Mouse (Mus musculus) frontal cortex, postnatal 36 days (tissue): ENCODE measurements around the gene Bnipl.

Experiments
- DNase-seq, 2 experiments: peaks; one replicate each; pipeline ENCODE4 v3.0.0; 2022; ENCODE audit warnings: low spot score in 2 of 2

Bnipl gene

GRCm38 (mm10) chr3:95250783-95251424 is at the start of gene Bnipl:
Gene Bnipl (minus strand): TSS chr3:95251193.
- DNase-seq: no peak

DNA sequence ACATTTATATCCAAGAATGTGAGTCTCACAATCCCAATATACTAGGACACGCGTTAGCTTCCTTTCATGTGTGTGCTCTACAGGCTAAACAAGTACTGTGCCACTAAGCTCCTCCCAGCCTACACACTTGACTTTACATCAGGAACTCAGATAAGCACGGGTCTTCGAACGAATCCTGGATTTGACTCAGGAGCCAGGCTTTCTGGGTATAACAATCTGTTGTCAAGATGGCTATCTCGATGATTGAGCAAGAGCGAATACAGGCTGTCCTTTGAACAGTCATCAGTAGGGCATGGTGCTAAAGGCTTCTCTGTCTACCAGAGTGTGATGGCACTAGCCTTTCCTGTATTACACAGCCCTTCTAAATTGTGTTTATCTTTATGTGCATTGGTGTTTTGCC is 47.0 kb upstream of the Bnipl start:
- no peak for DNase-seq

DNA sequence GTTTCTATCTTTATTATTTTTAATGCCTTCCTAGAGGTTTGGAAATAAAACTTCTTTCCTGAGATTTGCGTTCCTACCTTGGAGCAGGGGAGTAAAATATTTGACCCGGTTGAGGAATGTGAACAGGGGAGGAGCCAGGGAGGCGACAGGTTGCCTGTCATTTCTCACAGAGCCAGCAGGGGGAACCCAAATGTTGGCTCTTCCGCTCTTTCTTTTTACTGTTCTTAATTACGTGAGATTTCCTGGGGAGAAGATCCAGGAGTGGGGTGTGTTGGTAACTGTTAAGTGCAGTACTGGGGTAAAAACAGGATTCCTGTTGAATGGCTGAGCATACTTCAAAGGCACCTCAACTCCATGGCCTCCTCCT is 45.1 kb upstream of the Bnipl start:
- no peak for DNase-seq

GRCm38 (mm10) chr3:95295321-95296102 is 44.5 kb upstream of the Bnipl start:
- no peak for DNase-seq

DNA sequence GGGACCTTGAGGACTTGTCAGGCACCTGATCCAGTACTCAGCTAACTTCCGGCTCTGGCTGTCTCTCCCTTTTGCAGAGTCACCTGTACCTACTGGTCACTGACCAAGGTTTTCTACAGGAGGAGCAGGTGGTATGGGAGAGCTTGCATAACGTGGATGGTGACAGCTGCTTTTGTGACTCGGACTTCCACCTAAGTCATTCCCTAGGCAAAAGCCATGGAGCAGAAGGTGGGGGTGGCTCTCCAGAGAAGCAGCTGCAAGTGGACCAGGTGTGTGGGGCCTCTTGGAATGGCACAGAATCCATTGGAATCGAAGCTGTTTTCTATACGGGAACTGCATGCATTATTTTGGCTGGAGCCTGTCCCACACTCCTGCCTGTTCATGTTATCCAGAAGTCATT is 43.7 kb upstream of the Bnipl start:
- no peak for DNase-seq

DNA sequence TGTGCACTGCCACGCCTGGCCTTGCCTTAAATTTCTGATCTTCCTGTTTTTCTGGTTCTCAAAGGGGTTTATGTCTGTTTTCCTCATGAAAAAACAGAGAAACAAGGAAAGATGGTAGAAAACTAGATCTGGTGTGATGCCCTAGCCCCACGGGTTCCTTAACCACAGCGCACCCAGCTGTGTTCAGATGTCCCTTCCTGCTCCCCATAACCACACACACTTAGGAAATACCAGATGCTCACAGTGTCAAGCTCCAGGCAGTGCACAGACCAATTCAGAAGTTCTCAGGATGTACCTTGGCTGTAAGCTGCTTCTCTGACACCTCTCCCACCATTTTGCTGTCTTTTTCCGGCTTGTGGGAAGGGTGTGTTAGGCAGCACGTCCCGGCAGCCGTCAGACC is 43.3 kb upstream of the Bnipl start:
- no peak for DNase-seq

DNA sequence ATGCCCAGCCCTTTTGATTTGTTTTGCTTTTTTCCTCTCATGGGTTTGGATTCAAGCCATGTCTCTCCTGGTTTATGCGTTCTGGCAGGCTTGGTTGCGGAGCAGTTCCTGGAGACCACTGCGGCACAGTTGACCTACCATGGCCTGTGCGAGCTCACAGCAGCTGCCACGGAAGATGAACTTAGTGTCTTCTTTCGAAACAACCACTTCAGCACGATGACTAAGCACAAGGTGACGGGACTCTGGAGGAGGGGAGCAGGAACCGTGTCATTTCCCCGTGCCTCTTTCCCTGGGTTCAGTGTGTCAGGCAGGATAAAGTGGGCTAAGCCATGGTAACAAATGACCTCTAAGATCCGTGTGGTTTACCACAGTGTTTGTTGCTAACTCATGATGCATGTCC is 42.5 kb upstream of the Bnipl start:
- DNase-seq: no peak

DNA sequence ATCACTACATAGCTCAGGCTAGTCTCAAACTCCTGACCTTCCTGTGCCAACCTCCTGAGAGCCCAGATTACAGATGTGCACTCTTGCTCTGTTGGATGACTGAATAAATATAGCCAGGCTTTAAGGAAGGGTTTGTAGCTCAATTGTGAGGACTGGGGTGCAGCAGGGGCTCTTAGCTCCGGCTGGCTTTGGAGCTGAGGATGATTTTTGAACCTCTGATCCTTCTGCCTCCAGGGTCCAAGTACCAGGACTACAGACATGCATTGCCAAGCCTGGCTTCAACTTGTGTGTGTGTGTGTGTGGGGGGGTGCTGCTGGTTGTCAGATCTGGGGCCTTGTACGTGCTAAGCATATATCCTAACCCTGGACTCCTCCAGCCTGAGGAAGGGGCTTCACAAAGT is 41.9 kb upstream of the Bnipl start:
- DNase-seq: no peak

GRCm38 (mm10) chr3:95291041-95291440 is 40.0 kb upstream of the Bnipl start:
- no peak for DNase-seq

GRCm38 (mm10) chr3:95290156-95290555 is 39.2 kb upstream of the Bnipl start:
- DNase-seq: no peak

GRCm38 (mm10) chr3:95289419-95289818 is 38.4 kb upstream of the Bnipl start:
- DNase-seq: no peak

DNA sequence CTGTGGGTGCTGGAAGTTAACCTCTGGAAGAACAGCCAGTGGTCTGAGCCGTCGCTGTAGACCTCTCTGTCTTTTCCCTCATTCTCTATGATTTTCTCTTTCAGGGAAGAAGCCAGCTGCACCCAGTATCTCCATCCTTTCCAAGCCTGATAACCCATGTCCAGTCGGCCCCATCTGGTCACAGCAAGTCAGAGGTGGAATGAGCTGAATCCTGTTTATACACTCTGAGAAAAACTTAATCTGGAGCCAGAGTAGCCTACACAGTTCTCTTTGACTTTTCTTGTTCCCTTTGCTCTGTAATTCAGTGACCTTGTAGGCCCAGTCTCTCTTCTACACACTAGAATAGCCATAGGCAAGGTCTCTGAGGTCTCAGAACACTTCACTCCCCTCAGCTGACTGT is 36.5 kb upstream of the Bnipl start:
- DNase-seq: no peak

GRCm38 (mm10) chr3:95286510-95286909 is 35.5 kb upstream of the Bnipl start:
- no peak for DNase-seq

GRCm38 (mm10) chr3:95286011-95286410 is 35.0 kb upstream of the Bnipl start:
- no peak for DNase-seq

GRCm38 (mm10) chr3:95285390-95285789 is 34.4 kb upstream of the Bnipl start:
- no peak for DNase-seq

DNA sequence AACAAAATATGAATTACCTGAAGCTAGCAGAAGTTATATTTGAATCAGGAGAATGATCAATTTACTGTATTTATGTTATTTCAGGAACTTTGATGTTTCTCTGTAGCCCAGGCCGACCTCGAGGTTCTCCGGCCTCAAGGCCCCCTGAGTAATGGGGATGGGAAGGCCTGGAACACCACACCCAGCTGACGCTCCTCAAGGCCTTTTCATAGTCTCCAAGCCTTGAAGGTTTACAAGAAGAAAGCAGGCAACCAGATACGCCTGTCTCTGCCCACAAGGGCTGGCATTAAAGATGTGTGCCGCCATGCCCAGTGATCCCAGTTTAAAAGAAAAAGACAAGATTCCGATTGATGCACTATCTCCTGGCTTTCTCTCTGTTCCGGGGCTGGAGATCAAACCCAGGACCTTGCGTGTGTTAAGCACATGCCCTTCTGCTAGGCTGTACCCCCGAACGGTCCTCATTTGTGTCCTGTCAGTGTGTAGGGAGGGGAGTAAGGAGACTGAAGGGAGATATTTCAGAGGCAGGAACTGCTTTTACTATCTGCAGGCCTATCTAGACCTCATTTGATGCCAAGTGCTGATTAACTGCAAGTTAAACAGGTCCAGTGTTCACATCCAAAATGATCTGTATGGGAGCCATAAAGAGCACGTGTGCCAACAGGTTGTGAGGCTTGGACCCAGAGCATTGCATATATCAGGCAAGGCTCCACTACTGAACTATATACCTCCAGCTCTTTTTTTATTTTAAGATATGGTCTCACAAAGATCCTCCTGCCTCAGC is 33.7 kb upstream of the Bnipl start:
- no peak for DNase-seq

- no peak for DNase-seq
These were observed 33.1 kb upstream of the Bnipl start for GRCm38 (mm10) chr3:95284062-95284461.

DNA sequence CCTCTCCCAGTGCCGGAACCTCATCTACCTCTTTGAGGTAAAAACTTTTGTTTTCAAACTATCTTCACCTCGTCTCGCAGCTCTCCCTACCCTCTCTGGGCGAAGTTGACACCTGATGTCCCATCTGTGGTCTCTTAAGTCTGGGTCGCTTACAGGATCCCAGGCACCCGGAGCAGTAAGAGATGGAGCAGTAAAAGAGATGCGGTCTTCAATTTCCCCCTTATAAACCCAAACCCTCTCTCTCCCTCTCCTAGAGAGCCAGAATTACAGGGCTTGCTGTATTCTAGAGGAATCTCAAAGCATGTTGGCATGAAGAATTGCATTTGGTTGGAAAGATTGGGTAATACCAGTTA is 32.6 kb upstream of the Bnipl start:
- DNase-seq: no peak

DNA sequence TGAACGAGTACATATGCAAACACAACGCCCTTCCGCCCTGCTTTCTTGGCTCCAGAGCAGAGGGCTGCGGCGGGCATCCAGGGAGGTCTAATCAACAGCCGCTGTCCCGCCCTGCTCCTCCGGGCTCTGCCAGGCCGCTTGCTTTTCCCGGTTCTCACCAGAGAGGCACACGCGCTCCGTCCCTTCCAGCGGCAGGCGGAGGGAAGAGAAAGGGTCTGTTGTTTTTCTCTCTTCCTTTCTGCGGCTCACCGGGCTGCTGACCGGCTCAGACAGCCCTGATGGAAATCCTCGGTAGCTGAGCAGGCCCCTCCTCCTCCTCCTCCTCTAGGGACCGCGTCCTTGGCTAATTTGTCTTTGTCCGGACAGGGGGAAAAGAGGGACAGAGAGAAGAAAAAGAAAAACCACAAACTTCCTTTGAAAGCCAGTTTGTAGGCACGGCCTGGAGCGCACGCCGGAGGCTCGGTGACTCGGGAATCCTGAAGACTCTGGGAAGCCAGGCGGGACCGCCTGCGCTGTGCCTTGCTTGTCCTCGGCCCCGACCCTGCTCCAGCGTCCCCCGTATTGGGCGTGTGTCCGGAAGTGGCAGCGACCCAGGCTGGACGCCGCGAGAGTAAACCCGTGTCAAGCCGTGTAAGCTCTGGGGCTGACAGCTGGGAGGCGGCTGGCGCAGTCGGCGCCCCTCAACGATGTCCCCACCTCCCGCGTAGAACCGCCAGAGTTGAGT is 32.0 kb upstream of the Bnipl start:
- DNase-seq: peak; percentile 69 to 73

- DNase-seq: peak in 1 of 2 experiments; percentile 32
These were observed 31.4 kb upstream of the Bnipl start for GRCm38 (mm10) chr3:95282381-95282864.

DNA sequence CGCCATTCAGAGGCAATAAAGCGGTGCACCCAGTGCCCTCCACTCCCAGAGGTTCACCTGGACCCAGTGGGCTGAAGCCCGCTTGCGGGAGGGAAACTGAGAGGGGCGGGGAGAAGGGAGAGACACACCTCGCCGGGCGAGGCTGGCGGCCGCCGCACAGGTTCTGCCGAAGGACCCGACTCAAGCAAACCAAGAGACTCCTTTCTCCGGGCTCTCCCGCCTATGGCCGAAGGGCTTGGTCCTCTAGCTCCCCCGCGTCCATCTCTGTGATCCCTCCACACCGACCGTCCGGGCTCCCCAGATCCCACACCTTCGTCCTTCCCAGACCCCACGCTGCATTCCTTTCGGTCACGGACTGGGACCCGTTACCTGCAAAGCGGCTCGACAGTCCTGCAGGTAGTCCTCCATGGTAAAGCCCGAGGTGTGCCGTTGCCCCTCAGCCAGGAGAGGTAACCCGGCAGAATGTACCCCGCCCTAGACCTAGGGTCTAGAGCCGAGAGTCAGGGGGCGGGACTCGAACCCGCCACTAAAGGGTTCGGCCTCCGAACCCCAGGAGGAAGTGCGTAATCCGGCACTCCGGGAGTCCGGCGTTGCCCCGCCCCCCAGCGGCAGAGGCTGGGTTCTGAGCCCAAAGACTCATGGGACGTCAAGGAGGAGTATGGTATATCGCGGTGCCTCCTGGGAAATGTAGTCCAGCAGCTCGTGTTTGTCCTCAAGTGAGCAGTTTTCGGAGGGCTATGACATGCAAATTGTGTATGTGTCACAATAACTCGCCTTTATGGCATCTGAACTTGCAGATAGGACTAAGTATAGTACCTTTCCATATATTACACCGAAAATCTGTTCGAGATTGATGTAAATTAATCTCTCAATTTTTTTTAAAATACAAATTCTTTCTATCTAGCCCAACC is 30.5 kb upstream of the Bnipl start, which contains the start of the genes Mindy1 and Prune1:
Gene Mindy1 (plus strand): TSS at position 130 of the 911 bp plus-strand sequence.
Gene Prune1 (minus strand): TSS at position 861 of the 911 bp plus-strand sequence.
- DNase-seq: peak; percentile 98 to 99
